Mouse (Mus musculus): ENCODE measurements around the gene AU041133. TPM values are rescaled to one million over a fixed set of nuclear protein-coding genes. Genes with fewer than 3 reads are reported as not detected.

The AU041133 gene
- total RNA-seq (2023) = 0.41 and 0.60 TPM in 2 replicates

GRCm38 (mm10) chr10:82127850-82128401, at the start of gene AU041133:
TSS of gene AU041133 (plus strand) at chr10:82128013.

GRCm38 (mm10) chr10:82082728-82083621, 44.8 kb upstream of the AU041133 start, which contains the start of gene BC024063:
TSS of gene BC024063 (plus strand) at chr10:82083353.

Other genes starting within 250 kb of the AU041133 start
- 0.28 and 0.32 TPM in 2 replicates for gene Zfp781, start 197.5 kb upstream of the AU041133 start, total RNA-seq (2023)
- gene Zfp873, start 79.9 kb upstream of the AU041133 start, total RNA-seq (2023) = 0.51 and 0.57 TPM in 2 replicates
- gene BC024063, start 44.7 kb upstream of the AU041133 start, total RNA-seq (2023) = 2.2 TPM in 2 replicates
- gene Zfp938, start 113.3 kb downstream of the AU041133 start, total RNA-seq (2023) = 0.35 and 0.88 TPM in 2 replicates
- not detected in 2 replicates for gene 4932415D10Rik, start 188.6 kb downstream of the AU041133 start, total RNA-seq (2023)
- gene Gm4924, start 226.2 kb downstream of the AU041133 start, total RNA-seq (2023) = 0.27 and 0.32 TPM in 2 replicates